Mouse (Mus musculus) megakaryocyte progenitor cell, adult 5-6 weeks (primary cell): ENCODE data around the gene Iqgap1. TPM values are rescaled to one million over a fixed set of nuclear protein-coding genes. Genes with fewer than 3 reads are reported as not detected.

Source experiments
- ATAC-seq: replicated peaks from 2 replicates; pipeline ENCODE4 v1.8.0; 2016; ENCODE audit warnings: mild to moderate bottlenecking, moderate TSS enrichment, inconsistent platforms; ENCODE audit not compliant: poor library complexity
- total RNA-seq, 2 experiments: library from RNA; stranded (forward) in 1 of 2; stranded (reverse) in 1 of 2; fragments of 157-497, 149-512 nt in 1 of 2; fragments of 200-1000 nt in 1 of 2; gene quantifications; 2 replicates each; pipeline versions ENCODE4 v1.2.3 to v1.2.4; 2015 to 2017

Iqgap1 gene
- total RNA-seq, 2 experiments from 2014 or later, result 81.0 to 90.5 TPM

GRCm38 (mm10) chr7:80680218-80680847 lies 145.4 kb downstream of the Iqgap1 start:
- peak; percentile 89 for ATAC-seq

GRCm38 (mm10) chr7:80672323-80672722 lies 153.5 kb downstream of the Iqgap1 start:
- ATAC-seq, result peak; percentile 29; the same call in 1 of the 2 replicates

- no peak for ATAC-seq
Observed at GRCm38 (mm10) chr7:80670889-80671288, 154.9 kb downstream of the Iqgap1 start.

GRCm38 (mm10) chr7:80667190-80667589 lies 158.6 kb downstream of the Iqgap1 start:
- peak; percentile 92 for ATAC-seq

GRCm38 (mm10) chr7:80666198-80666915 lies 159.4 kb downstream of the Iqgap1 start:
- ATAC-seq, result peak; percentile 27; the same call in 1 of the 2 replicates

Other genes starting within 250 kb of the Iqgap1 start
- 18.3 and 26.9 TPM in 2 replicates for gene Crtc3, start 137.1 kb downstream of the Iqgap1 start, total RNA-seq (2015)
- 5.6 and 16.3 TPM in 2 replicates for gene Crtc3, start 137.1 kb downstream of the Iqgap1 start, total RNA-seq (2017)
- 3.5 and 3.7 TPM in 2 replicates for gene Zscan2, start 34.9 kb upstream of the Iqgap1 start, total RNA-seq (2015)
- 6.7 and 10.0 TPM in 2 replicates for gene Zscan2, start 34.9 kb upstream of the Iqgap1 start, total RNA-seq (2017)
- 14.2 and 18.4 TPM in 2 replicates for gene Wdr73, start 75.3 kb upstream of the Iqgap1 start, total RNA-seq (2015)
- 18.2 and 19.6 TPM in 2 replicates for gene Wdr73, start 75.3 kb upstream of the Iqgap1 start, total RNA-seq (2017)
- gene Nmb, start 79.1 kb upstream of the Iqgap1 start, total RNA-seq (2015), result 6.8 and 8.6 TPM in 2 replicates
- gene Nmb, start 79.1 kb upstream of the Iqgap1 start, total RNA-seq (2017), result 0.57 and 3.1 TPM in 2 replicates
- gene Sec11a, start 121.8 kb upstream of the Iqgap1 start, total RNA-seq (2015), result 219 and 228 TPM in 2 replicates
- 452 and 486 TPM in 2 replicates for gene Sec11a, start 121.8 kb upstream of the Iqgap1 start, total RNA-seq (2017)
- gene Zfp592, start 167.7 kb upstream of the Iqgap1 start, total RNA-seq (2015), result 19.3 and 22.6 TPM in 2 replicates
- 17.3 and 20.8 TPM in 2 replicates for gene Zfp592, start 167.7 kb upstream of the Iqgap1 start, total RNA-seq (2017)
- gene Alpk3, start 231.6 kb upstream of the Iqgap1 start, total RNA-seq (2015), result 0.34 and 0.35 TPM in 2 replicates
- gene Alpk3, start 231.6 kb upstream of the Iqgap1 start, total RNA-seq (2017), result 0.67 and 0.95 TPM in 2 replicates